Mouse (Mus musculus): ENCODE data around the gene Atp10a. TPM values are rescaled to one million over a fixed set of nuclear protein-coding genes. Genes with fewer than 3 reads are reported as not detected.

The Atp10a gene
- polyA plus RNA-seq, 1 experiment from 2014 or later = 1.4 TPM

- Histone ChIP-seq H3K27ac (ENCODE audit: low read length) (no peak overlapping the region), H3K27me3 (replicated peaks; ENCODE audit: control insufficient read depth, insufficient read depth, low read length) (no peaks in the 10 kb centered on the region), H3K4me3 (replicated peaks; ENCODE audit: low read length) (no peak overlapping the region), H3K9ac (replicated peaks; ENCODE audit: low read depth, low read length) (no peak overlapping the region), H3K4me1 (replicated peaks; ENCODE audit: control insufficient read depth, insufficient read depth, low read length) (no peaks in the 10 kb centered on the region), H3K36me3 (ENCODE audit: control insufficient read depth, insufficient read depth) (no peaks in the 10 kb centered on the region), H3K4me2 (ENCODE audit: low read length) (no peak overlapping the region), H3K9me3 (ENCODE audit: control insufficient read depth, low read length) (no peaks in the 10 kb centered on the region)
- ATAC-seq = no peak
- 40% methylated on average over 4 of the region's 4 CpGs for WGBS
These were observed 63.4 kb downstream of the Atp10a start for GRCm38 (mm10) chr7:58719218-58719938.

DNA sequence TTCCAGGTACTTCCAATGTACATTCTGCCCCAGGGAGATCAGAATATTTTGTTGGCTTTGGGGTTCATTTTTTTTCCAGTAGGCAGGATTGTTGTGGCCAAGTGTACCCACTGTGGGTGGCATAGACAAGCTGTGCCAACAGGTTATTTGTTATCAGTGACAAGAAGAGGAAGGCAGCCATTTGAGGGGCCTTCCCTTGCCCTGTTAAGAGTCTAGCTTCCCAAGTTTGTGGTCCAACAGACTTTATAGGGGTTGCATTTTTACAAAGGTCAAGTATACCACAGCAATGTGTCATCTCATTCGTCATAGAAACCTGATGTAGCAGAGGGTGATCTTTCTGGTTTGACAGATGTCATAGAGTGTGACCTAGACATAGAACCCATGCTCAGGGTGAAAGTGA lies 66.3 kb downstream of the Atp10a start:
- WGBS = 95% methylated on average over 1 of the region's 1 CpGs
- Histone ChIP-seq H3K27ac (ENCODE audit: low read length) (no peak overlapping the region), H3K4me3 (replicated peaks; ENCODE audit: low read length) (no peak overlapping the region), H3K36me3 (ENCODE audit: control insufficient read depth, insufficient read depth) (no peaks in the 10 kb centered on the region), H3K4me1 (replicated peaks; ENCODE audit: control insufficient read depth, insufficient read depth, low read length) (no peaks in the 10 kb centered on the region), H3K27me3 (replicated peaks; ENCODE audit: control insufficient read depth, insufficient read depth, low read length) (no peaks in the 10 kb centered on the region), H3K9me3 (ENCODE audit: control insufficient read depth, low read length) (no peaks in the 10 kb centered on the region), H3K4me2 (ENCODE audit: low read length) (no peak overlapping the region), H3K9ac (replicated peaks; ENCODE audit: low read depth, low read length) (no peak overlapping the region)
- no peak for ATAC-seq

GRCm38 (mm10) chr7:58730201-58730600 lies 74.2 kb downstream of the Atp10a start:
- H3K27ac ChIP-seq (ENCODE audit: low read length) = no peak overlapping the region; the same call in 1 of the 2 replicates
- H3K36me3 ChIP-seq (ENCODE audit: control insufficient read depth, insufficient read depth) = no peaks in the 10 kb centered on the region
- no peak overlapping the region for H3K4me3 ChIP-seq (replicated peaks; ENCODE audit: low read length)
- no peaks in the 10 kb centered on the region for H3K27me3 ChIP-seq (replicated peaks; ENCODE audit: control insufficient read depth, insufficient read depth, low read length)
- H3K4me1 ChIP-seq (replicated peaks; ENCODE audit: control insufficient read depth, insufficient read depth, low read length) = no peaks in the 10 kb centered on the region
- H3K4me2 ChIP-seq (ENCODE audit: low read length) = no peak overlapping the region
- no peak overlapping the region for H3K9ac ChIP-seq (replicated peaks; ENCODE audit: low read depth, low read length)
- H3K9me3 ChIP-seq (ENCODE audit: control insufficient read depth, low read length) = no peaks in the 10 kb centered on the region
- ATAC-seq = peak; percentile 82; the same call in 1 of the 2 replicates
- WGBS = 61% methylated on average over 8 of the region's 8 CpGs

DNA sequence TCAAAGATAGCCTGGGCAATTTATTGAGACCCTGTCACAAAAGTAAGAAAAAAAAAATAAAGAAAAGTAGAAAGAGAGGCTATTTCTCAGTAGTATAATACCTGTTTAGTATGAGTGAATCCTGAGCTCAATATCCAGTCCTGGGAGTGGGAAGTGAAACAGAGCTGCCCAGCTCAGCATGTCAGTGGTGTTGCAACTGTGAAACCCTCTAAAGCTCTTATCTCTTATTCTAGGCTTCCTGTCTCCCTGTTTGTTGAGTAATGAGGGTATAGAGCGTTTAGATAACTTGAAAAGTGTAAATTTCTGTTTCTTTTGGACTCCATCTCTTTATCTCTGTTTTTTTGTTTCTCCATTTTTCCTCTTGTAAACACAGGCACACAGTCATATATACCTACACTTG lies 74.9 kb downstream of the Atp10a start:
- H3K4me2 ChIP-seq (ENCODE audit: low read length) = no peak overlapping the region
- no peaks in the 10 kb centered on the region for H3K9me3 ChIP-seq (ENCODE audit: control insufficient read depth, low read length)
- ATAC-seq = no peak
- H3K36me3 ChIP-seq (ENCODE audit: control insufficient read depth, insufficient read depth) = no peaks in the 10 kb centered on the region
- H3K4me3 ChIP-seq (replicated peaks; ENCODE audit: low read length) = no peak overlapping the region
- H3K27ac ChIP-seq (ENCODE audit: low read length) = no peak overlapping the region
- no peaks in the 10 kb centered on the region for H3K27me3 ChIP-seq (replicated peaks; ENCODE audit: control insufficient read depth, insufficient read depth, low read length)
- no peak overlapping the region for H3K9ac ChIP-seq (replicated peaks; ENCODE audit: low read depth, low read length)
- WGBS = 80% methylated on average over 1 of the region's 1 CpGs
- no peaks in the 10 kb centered on the region for H3K4me1 ChIP-seq (replicated peaks; ENCODE audit: control insufficient read depth, insufficient read depth, low read length)

DNA sequence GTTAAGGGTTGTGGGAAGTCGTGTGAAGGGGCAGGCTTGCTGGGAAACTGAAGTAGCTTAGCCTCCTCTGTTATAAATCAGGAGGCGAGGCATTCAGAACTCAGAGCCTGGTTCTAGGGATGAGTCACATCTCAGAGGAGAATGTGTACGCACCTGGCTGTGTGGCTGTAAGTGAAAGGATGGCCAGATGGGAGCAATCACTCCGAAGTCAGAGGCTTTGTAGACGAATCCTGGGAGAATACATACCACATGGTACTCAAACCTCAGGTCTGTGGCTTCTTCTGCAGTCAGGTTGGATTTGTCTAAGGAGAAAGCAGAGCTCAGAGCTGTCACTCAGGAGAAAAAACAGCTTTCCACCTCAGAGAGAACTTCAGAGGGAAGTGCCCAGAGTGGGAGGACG lies 76.4 kb downstream of the Atp10a start:
- Histone ChIP-seq H3K4me2 (ENCODE audit: low read length) (no peak overlapping the region), H3K27ac (ENCODE audit: low read length) (no peak overlapping the region), H3K27me3 (replicated peaks; ENCODE audit: control insufficient read depth, insufficient read depth, low read length) (no peaks in the 10 kb centered on the region), H3K4me1 (replicated peaks; ENCODE audit: control insufficient read depth, insufficient read depth, low read length) (no peaks in the 10 kb centered on the region), H3K9me3 (ENCODE audit: control insufficient read depth, low read length) (no peaks in the 10 kb centered on the region), H3K36me3 (ENCODE audit: control insufficient read depth, insufficient read depth) (no peaks in the 10 kb centered on the region), H3K9ac (replicated peaks; ENCODE audit: low read depth, low read length) (no peak overlapping the region), H3K4me3 (replicated peaks; ENCODE audit: low read length) (no peak overlapping the region)
- WGBS = 82% methylated on average over 6 of the region's 6 CpGs
- ATAC-seq = no peak

GRCm38 (mm10) chr7:58733490-58733901 lies 77.5 kb downstream of the Atp10a start:
- H3K4me3 ChIP-seq (replicated peaks; ENCODE audit: low read length) = no peak overlapping the region
- H3K9me3 ChIP-seq (ENCODE audit: control insufficient read depth, low read length) = no peaks in the 10 kb centered on the region
- no peak overlapping the region for H3K9ac ChIP-seq (replicated peaks; ENCODE audit: low read depth, low read length)
- no peak overlapping the region for H3K4me2 ChIP-seq (ENCODE audit: low read length)
- H3K27ac ChIP-seq (ENCODE audit: low read length) = no peak overlapping the region
- no peaks in the 10 kb centered on the region for H3K36me3 ChIP-seq (ENCODE audit: control insufficient read depth, insufficient read depth)
- no peaks in the 10 kb centered on the region for H3K4me1 ChIP-seq (replicated peaks; ENCODE audit: control insufficient read depth, insufficient read depth, low read length)
- H3K27me3 ChIP-seq (replicated peaks; ENCODE audit: control insufficient read depth, insufficient read depth, low read length) = no peaks in the 10 kb centered on the region
- no peak for ATAC-seq
- 78% methylated on average over 6 of the region's 6 CpGs for WGBS

DNA sequence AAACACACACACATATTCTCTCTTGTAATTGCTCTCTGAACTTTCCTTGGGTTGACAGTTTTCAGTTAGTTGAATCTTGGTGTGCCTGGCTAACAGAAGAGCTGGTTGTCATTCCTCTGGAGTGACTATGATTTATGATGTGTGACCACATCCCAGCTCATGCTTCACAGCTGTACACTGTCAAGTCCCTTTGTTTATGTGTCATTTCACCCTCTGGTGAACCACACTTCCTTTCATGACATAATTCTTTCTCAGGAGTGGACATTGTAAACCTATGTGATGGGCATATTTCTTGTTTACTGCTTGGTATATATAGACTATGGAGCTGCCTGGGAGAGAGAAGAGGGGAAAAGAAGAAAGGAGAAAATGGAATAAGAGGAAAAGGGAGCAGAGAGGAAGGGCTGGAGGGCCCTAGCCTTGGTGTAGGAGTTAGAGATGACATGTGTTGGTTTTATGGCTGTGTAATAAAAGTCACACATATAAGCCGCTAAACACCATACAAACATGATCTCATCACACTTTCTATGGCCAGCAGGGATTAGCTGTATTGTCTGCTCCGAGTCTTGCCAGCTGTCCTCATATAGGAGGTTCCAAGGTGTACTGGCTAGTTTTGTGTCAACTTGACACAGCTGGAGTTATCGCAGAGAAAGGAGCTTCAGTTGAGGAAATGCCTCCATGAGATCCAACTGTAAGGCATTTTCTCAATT lies 81.0 kb downstream of the Atp10a start:
- no peaks in the 10 kb centered on the region for H3K27me3 ChIP-seq (replicated peaks; ENCODE audit: control insufficient read depth, insufficient read depth, low read length)
- no peaks in the 10 kb centered on the region for H3K9me3 ChIP-seq (ENCODE audit: control insufficient read depth, low read length)
- WGBS = 85% methylated on average over 3 of the region's 3 CpGs
- H3K4me1 ChIP-seq (replicated peaks; ENCODE audit: control insufficient read depth, insufficient read depth, low read length) = no peaks in the 10 kb centered on the region
- no peak overlapping the region for H3K27ac ChIP-seq (ENCODE audit: low read length)
- H3K9ac ChIP-seq (replicated peaks; ENCODE audit: low read depth, low read length) = no peak overlapping the region
- no peak overlapping the region for H3K4me3 ChIP-seq (replicated peaks; ENCODE audit: low read length)
- no peaks in the 10 kb centered on the region for H3K36me3 ChIP-seq (ENCODE audit: control insufficient read depth, insufficient read depth)
- no peak overlapping the region for H3K4me2 ChIP-seq (ENCODE audit: low read length)
- no peak for ATAC-seq

DNA sequence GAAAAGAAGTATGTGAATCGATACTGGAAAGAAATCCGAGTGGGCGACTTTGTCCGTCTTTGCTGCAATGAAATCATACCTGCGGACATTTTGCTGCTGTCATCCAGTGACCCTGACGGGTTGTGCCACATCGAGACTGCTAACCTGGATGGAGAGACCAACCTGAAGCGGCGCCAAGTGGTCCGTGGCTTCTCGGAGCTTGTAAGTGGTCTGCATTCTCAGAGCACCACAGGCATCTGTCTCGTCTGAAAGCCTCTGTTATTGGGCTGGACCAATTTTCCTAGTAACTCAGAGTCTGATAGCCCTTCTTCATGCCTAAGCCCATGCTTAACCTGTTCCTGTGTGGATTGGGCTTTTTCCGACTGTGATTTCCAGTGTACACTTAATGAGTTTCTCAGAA lies 84.2 kb downstream of the Atp10a start:
- Histone ChIP-seq H3K4me3 (replicated peaks; ENCODE audit: low read length) (no peak overlapping the region), H3K4me2 (ENCODE audit: low read length) (no peak overlapping the region), H3K4me1 (replicated peaks; ENCODE audit: control insufficient read depth, insufficient read depth, low read length) (no peaks in the 10 kb centered on the region), H3K27ac (ENCODE audit: low read length) (no peak overlapping the region), H3K27me3 (replicated peaks; ENCODE audit: control insufficient read depth, insufficient read depth, low read length) (no peaks in the 10 kb centered on the region), H3K9me3 (ENCODE audit: control insufficient read depth, low read length) (no peaks in the 10 kb centered on the region), H3K36me3 (ENCODE audit: control insufficient read depth, insufficient read depth) (no peaks in the 10 kb centered on the region), H3K9ac (replicated peaks; ENCODE audit: low read depth, low read length) (no peak overlapping the region)
- WGBS = 90% methylated on average over 13 of the region's 13 CpGs
- no peak for ATAC-seq

DNA sequence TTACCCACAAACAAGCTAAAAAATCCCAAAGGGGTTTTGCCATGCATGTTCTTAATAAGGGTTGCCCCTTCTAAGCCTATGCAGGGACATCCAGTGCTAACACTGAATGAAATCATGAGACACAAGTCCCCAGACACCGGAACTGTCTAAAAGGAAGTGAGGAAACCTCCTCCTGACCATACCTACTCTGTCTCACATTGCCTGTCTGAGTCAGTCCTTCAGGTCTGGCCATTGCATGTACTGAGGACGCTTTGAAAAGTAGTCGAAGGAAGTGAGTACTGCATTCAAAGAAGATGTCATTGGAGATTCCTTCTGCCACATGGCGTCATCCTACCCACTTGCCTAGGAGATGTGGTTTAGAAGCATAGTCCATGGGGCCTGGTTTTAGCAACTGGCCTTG lies 84.9 kb downstream of the Atp10a start:
- no peaks in the 10 kb centered on the region for H3K9me3 ChIP-seq (ENCODE audit: control insufficient read depth, low read length)
- H3K36me3 ChIP-seq (ENCODE audit: control insufficient read depth, insufficient read depth) = no peaks in the 10 kb centered on the region
- no peaks in the 10 kb centered on the region for H3K4me1 ChIP-seq (replicated peaks; ENCODE audit: control insufficient read depth, insufficient read depth, low read length)
- ATAC-seq = no peak
- no peak overlapping the region for H3K4me2 ChIP-seq (ENCODE audit: low read length)
- no peaks in the 10 kb centered on the region for H3K27me3 ChIP-seq (replicated peaks; ENCODE audit: control insufficient read depth, insufficient read depth, low read length)
- no peak overlapping the region for H3K27ac ChIP-seq (ENCODE audit: low read length)
- H3K4me3 ChIP-seq (replicated peaks; ENCODE audit: low read length) = no peak overlapping the region
- WGBS = 92% methylated on average over 4 of the region's 4 CpGs
- no peak overlapping the region for H3K9ac ChIP-seq (replicated peaks; ENCODE audit: low read depth, low read length)
